Mouse (Mus musculus) mesoderm, embryonic 11.5 days (tissue): ENCODE measurements around the gene Ift122.
"Not testable (repeated sequence)": the region's sequence is repeated elsewhere in the genome, so short reads cannot be mapped to it uniquely, and the experiment has no call there.

Experiments
- DNase-seq: peaks from one replicate; pipeline ENCODE4 v3.0.0-alpha.2; 2012; ENCODE audit warnings: low read depth, low spot score

The Ift122 gene

GRCm38 (mm10) chr6:115846640-115847411, 6.4 kb upstream of the Ift122 start:
- DNase-seq = peak; percentile 51

- no peak for DNase-seq
These were observed 4.5 kb upstream of the Ift122 start for GRCm38 (mm10) chr6:115848598-115849304.

- no peak for DNase-seq
These were observed 702 bp upstream of the Ift122 start for GRCm38 (mm10) chr6:115852446-115853090.

- DNase-seq = no peak
These were observed 715 bp downstream of the Ift122 start for GRCm38 (mm10) chr6:115853985-115854384.

- DNase-seq = no peak
These were observed 1.2 kb downstream of the Ift122 start for GRCm38 (mm10) chr6:115854432-115854831.

GRCm38 (mm10) chr6:115855733-115856360, 2.6 kb downstream of the Ift122 start:
- DNase-seq = no peak

- no peak for DNase-seq
These were observed 3.1 kb downstream of the Ift122 start for GRCm38 (mm10) chr6:115856361-115856745.

- no peak for DNase-seq
These were observed 6.0 kb downstream of the Ift122 start for GRCm38 (mm10) chr6:115859258-115859657.

GRCm38 (mm10) chr6:115860027-115860556, 6.8 kb downstream of the Ift122 start:
- no peak for DNase-seq

GRCm38 (mm10) chr6:115863340-115863841, 10.1 kb downstream of the Ift122 start:
- no peak for DNase-seq

- no peak for DNase-seq
These were observed 12.0 kb downstream of the Ift122 start for GRCm38 (mm10) chr6:115865246-115865645.

- DNase-seq = not testable (repeated sequence)
These were observed 13.9 kb downstream of the Ift122 start for GRCm38 (mm10) chr6:115867157-115867556.

GRCm38 (mm10) chr6:115871318-115871717, 18.0 kb downstream of the Ift122 start:
- not testable (repeated sequence) for DNase-seq

- no peak for DNase-seq
These were observed 24.0 kb downstream of the Ift122 start for GRCm38 (mm10) chr6:115877239-115877638.

GRCm38 (mm10) chr6:115878694-115879093, 25.4 kb downstream of the Ift122 start:
- no peak for DNase-seq

GRCm38 (mm10) chr6:115879736-115880135, 26.5 kb downstream of the Ift122 start:
- no peak for DNase-seq

GRCm38 (mm10) chr6:115880751-115881150, 27.5 kb downstream of the Ift122 start:
- DNase-seq = no peak

- DNase-seq = no peak
These were observed 30.7 kb downstream of the Ift122 start for GRCm38 (mm10) chr6:115884018-115884417.

- DNase-seq = no peak
These were observed 33.6 kb downstream of the Ift122 start for GRCm38 (mm10) chr6:115886894-115887293.

- DNase-seq = peak; percentile 42
These were observed 35.0 kb downstream of the Ift122 start for GRCm38 (mm10) chr6:115888296-115888695.

- no peak for DNase-seq
These were observed 37.3 kb downstream of the Ift122 start for GRCm38 (mm10) chr6:115890601-115891000.
